Mouse (Mus musculus): ENCODE data around the gene Srr. TPM values are rescaled to one million over a fixed set of nuclear protein-coding genes. Genes with fewer than 3 reads are reported as not detected.

Gene Srr
- polyA plus RNA-seq, 1 experiment from 2014 or later, result 29.2 TPM

- Histone ChIP-seq H3K4me2 (ENCODE audit: low read depth, low read length) (no peak overlapping the region), H3K4me3 (ENCODE audit: low read depth, low read length) (no peak overlapping the region), H3K27ac (replicated peaks; ENCODE audit: low read depth, low read length) (no peak overlapping the region), H3K9me3 (replicated peaks; ENCODE audit: control insufficient read depth, low read length) (no peaks in the 10 kb centered on the region), H3K27me3 (ENCODE audit: control insufficient read depth, insufficient read depth, low read length) (no peaks in the 10 kb centered on the region), H3K36me3 (replicated peaks; ENCODE audit: control insufficient read depth, insufficient read depth, low read depth, low read length) (no peaks in the 10 kb centered on the region; the same call in 1 of the 2 replicates), H3K9ac (replicated peaks; ENCODE audit: low read length) (no peak overlapping the region), H3K4me1 (ENCODE audit: control insufficient read depth, insufficient read depth, low read length) (no peaks in the 10 kb centered on the region)
- ATAC-seq (replicated peaks; ENCODE audit: insufficient number of reproducible peaks, low FRiP score, low TSS enrichment, low read depth), result no peak
- WGBS, result 81% methylated on average over 2 of the region's 2 CpGs
- no peak for DNase-seq (ENCODE audit: low spot score)
Observed at GRCm38 (mm10) chr11:74959501-74959900, 33.8 kb upstream of the Srr start.

GRCm38 (mm10) chr11:74957600-74957999 lies 31.9 kb upstream of the Srr start:
- Histone ChIP-seq H3K27ac (replicated peaks; ENCODE audit: low read depth, low read length) (no peak overlapping the region), H3K27me3 (ENCODE audit: control insufficient read depth, insufficient read depth, low read length) (no peaks in the 10 kb centered on the region), H3K4me1 (ENCODE audit: control insufficient read depth, insufficient read depth, low read length) (no peaks in the 10 kb centered on the region), H3K9ac (replicated peaks; ENCODE audit: low read length) (no peak overlapping the region), H3K4me2 (ENCODE audit: low read depth, low read length) (no peak overlapping the region), H3K4me3 (ENCODE audit: low read depth, low read length) (no peak overlapping the region), H3K9me3 (replicated peaks; ENCODE audit: control insufficient read depth, low read length) (no peaks in the 10 kb centered on the region), H3K36me3 (replicated peaks; ENCODE audit: control insufficient read depth, insufficient read depth, low read depth, low read length) (no peaks in the 10 kb centered on the region; the same call in 1 of the 2 replicates)
- no peak for ATAC-seq (replicated peaks; ENCODE audit: insufficient number of reproducible peaks, low FRiP score, low TSS enrichment, low read depth)
- WGBS, result 93% methylated on average over 2 of the region's 2 CpGs
- DNase-seq (ENCODE audit: low spot score), result no peak

GRCm38 (mm10) chr11:74956006-74956405 lies 30.3 kb upstream of the Srr start:
- DNase-seq (ENCODE audit: low spot score) (no peak), ATAC-seq (replicated peaks; ENCODE audit: insufficient number of reproducible peaks, low FRiP score, low TSS enrichment, low read depth) (no peak)
- Histone ChIP-seq H3K4me3 (ENCODE audit: low read depth, low read length) (no peak overlapping the region), H3K4me2 (ENCODE audit: low read depth, low read length) (no peak overlapping the region), H3K4me1 (ENCODE audit: control insufficient read depth, insufficient read depth, low read length) (no peaks in the 10 kb centered on the region), H3K9ac (replicated peaks; ENCODE audit: low read length) (no peak overlapping the region), H3K9me3 (replicated peaks; ENCODE audit: control insufficient read depth, low read length) (no peaks in the 10 kb centered on the region), H3K36me3 (replicated peaks; ENCODE audit: control insufficient read depth, insufficient read depth, low read depth, low read length) (no peaks in the 10 kb centered on the region; the same call in 1 of the 2 replicates), H3K27ac (replicated peaks; ENCODE audit: low read depth, low read length) (no peak overlapping the region), H3K27me3 (ENCODE audit: control insufficient read depth, insufficient read depth, low read length) (no peaks in the 10 kb centered on the region)

- Histone ChIP-seq H3K27ac (replicated peaks; ENCODE audit: low read depth, low read length) (no peak overlapping the region), H3K36me3 (replicated peaks; ENCODE audit: control insufficient read depth, insufficient read depth, low read depth, low read length) (no peaks in the 10 kb centered on the region), H3K4me3 (ENCODE audit: low read depth, low read length) (no peak overlapping the region), H3K27me3 (ENCODE audit: control insufficient read depth, insufficient read depth, low read length) (no peaks in the 10 kb centered on the region), H3K9me3 (replicated peaks; ENCODE audit: control insufficient read depth, low read length) (no peaks in the 10 kb centered on the region), H3K4me1 (ENCODE audit: control insufficient read depth, insufficient read depth, low read length) (no peaks in the 10 kb centered on the region), H3K9ac (replicated peaks; ENCODE audit: low read length) (no peak overlapping the region), H3K4me2 (ENCODE audit: low read depth, low read length) (no peak overlapping the region)
- DNase-seq (ENCODE audit: low spot score) (no peak), ATAC-seq (replicated peaks; ENCODE audit: insufficient number of reproducible peaks, low FRiP score, low TSS enrichment, low read depth) (no peak)
Observed at GRCm38 (mm10) chr11:74954901-74955300, 29.2 kb upstream of the Srr start.

- WGBS, result 74% methylated on average over 3 of the region's 3 CpGs
- peaks cover 3% of the 10 kb centered on the region; the same call in 1 of the 2 replicates for H3K36me3 ChIP-seq (replicated peaks; ENCODE audit: control insufficient read depth, insufficient read depth, low read depth, low read length)
- no peak overlapping the region for H3K9ac ChIP-seq (replicated peaks; ENCODE audit: low read length)
- no peaks in the 10 kb centered on the region for H3K27me3 ChIP-seq (ENCODE audit: control insufficient read depth, insufficient read depth, low read length)
- no peak overlapping the region for H3K4me2 ChIP-seq (ENCODE audit: low read depth, low read length)
- no peak overlapping the region for H3K4me3 ChIP-seq (ENCODE audit: low read depth, low read length)
- H3K27ac ChIP-seq (replicated peaks; ENCODE audit: low read depth, low read length), result no peak overlapping the region
- no peak for ATAC-seq (replicated peaks; ENCODE audit: insufficient number of reproducible peaks, low FRiP score, low TSS enrichment, low read depth)
- H3K4me1 ChIP-seq (ENCODE audit: control insufficient read depth, insufficient read depth, low read length), result no peaks in the 10 kb centered on the region
- no peaks in the 10 kb centered on the region for H3K9me3 ChIP-seq (replicated peaks; ENCODE audit: control insufficient read depth, low read length)
- peak; percentile 74 for DNase-seq (ENCODE audit: low spot score)
Observed at GRCm38 (mm10) chr11:74946348-74946747, 20.6 kb upstream of the Srr start.

GRCm38 (mm10) chr11:74930391-74930790 lies 4.6 kb upstream of the Srr start:
- WGBS, result 91% methylated on average over 7 of the region's 7 CpGs
- no peak for ATAC-seq (replicated peaks; ENCODE audit: insufficient number of reproducible peaks, low FRiP score, low TSS enrichment, low read depth)
- peaks cover 2% of the 10 kb centered on the region; the same call in 1 of the 2 replicates for H3K36me3 ChIP-seq (replicated peaks; ENCODE audit: control insufficient read depth, insufficient read depth, low read depth, low read length)
- no peak overlapping the region for H3K9ac ChIP-seq (replicated peaks; ENCODE audit: low read length)
- H3K27me3 ChIP-seq (ENCODE audit: control insufficient read depth, insufficient read depth, low read length), result no peaks in the 10 kb centered on the region
- no peaks in the 10 kb centered on the region for H3K4me1 ChIP-seq (ENCODE audit: control insufficient read depth, insufficient read depth, low read length)
- H3K4me2 ChIP-seq (ENCODE audit: low read depth, low read length), result no peak overlapping the region
- no peaks in the 10 kb centered on the region for H3K9me3 ChIP-seq (replicated peaks; ENCODE audit: control insufficient read depth, low read length)
- H3K4me3 ChIP-seq (ENCODE audit: low read depth, low read length), result no peak overlapping the region
- no peak overlapping the region for H3K27ac ChIP-seq (replicated peaks; ENCODE audit: low read depth, low read length)
- no peak for DNase-seq (ENCODE audit: low spot score)

GRCm38 (mm10) chr11:74929111-74929510 lies 3.4 kb upstream of the Srr start:
- Histone ChIP-seq H3K4me3 (ENCODE audit: low read depth, low read length) (no peak overlapping the region), H3K27ac (replicated peaks; ENCODE audit: low read depth, low read length) (no peak overlapping the region), H3K9me3 (replicated peaks; ENCODE audit: control insufficient read depth, low read length) (no peaks in the 10 kb centered on the region), H3K27me3 (ENCODE audit: control insufficient read depth, insufficient read depth, low read length) (no peaks in the 10 kb centered on the region), H3K4me1 (ENCODE audit: control insufficient read depth, insufficient read depth, low read length) (no peaks in the 10 kb centered on the region), H3K36me3 (replicated peaks; ENCODE audit: control insufficient read depth, insufficient read depth, low read depth, low read length) (no peaks in the 10 kb centered on the region; the same call in 1 of the 2 replicates), H3K9ac (replicated peaks; ENCODE audit: low read length) (no peak overlapping the region), H3K4me2 (ENCODE audit: low read depth, low read length) (no peak overlapping the region)
- DNase-seq (ENCODE audit: low spot score) (no peak), ATAC-seq (replicated peaks; ENCODE audit: insufficient number of reproducible peaks, low FRiP score, low TSS enrichment, low read depth) (no peak)
- 94% methylated on average over 4 of the region's 4 CpGs for WGBS

- Histone ChIP-seq H3K36me3 (replicated peaks; ENCODE audit: control insufficient read depth, insufficient read depth, low read depth, low read length) (no peaks in the 10 kb centered on the region), H3K27me3 (ENCODE audit: control insufficient read depth, insufficient read depth, low read length) (no peaks in the 10 kb centered on the region), H3K4me2 (ENCODE audit: low read depth, low read length) (no peak overlapping the region), H3K9me3 (replicated peaks; ENCODE audit: control insufficient read depth, low read length) (no peaks in the 10 kb centered on the region), H3K9ac (replicated peaks; ENCODE audit: low read length) (no peak overlapping the region), H3K27ac (replicated peaks; ENCODE audit: low read depth, low read length) (no peak overlapping the region), H3K4me3 (ENCODE audit: low read depth, low read length) (no peak overlapping the region), H3K4me1 (ENCODE audit: control insufficient read depth, insufficient read depth, low read length) (no peaks in the 10 kb centered on the region)
- DNase-seq (ENCODE audit: low spot score) (no peak), ATAC-seq (replicated peaks; ENCODE audit: insufficient number of reproducible peaks, low FRiP score, low TSS enrichment, low read depth) (no peak)
- WGBS, result 91% methylated on average over 2 of the region's 2 CpGs
Observed at GRCm38 (mm10) chr11:74927236-74927725, 1.5 kb upstream of the Srr start.

All from embryonic facial prominence, embryonic 11.5 days (tissue).